Mouse (Mus musculus): ENCODE results near the gene Lrrc28. TPM values are rescaled to one million over a fixed set of nuclear protein-coding genes. Genes with fewer than 3 reads are reported as not detected.

Lrrc28 gene
- polyA plus RNA-seq, 1 experiment from 2014 or later: 13.2 TPM

DNA sequence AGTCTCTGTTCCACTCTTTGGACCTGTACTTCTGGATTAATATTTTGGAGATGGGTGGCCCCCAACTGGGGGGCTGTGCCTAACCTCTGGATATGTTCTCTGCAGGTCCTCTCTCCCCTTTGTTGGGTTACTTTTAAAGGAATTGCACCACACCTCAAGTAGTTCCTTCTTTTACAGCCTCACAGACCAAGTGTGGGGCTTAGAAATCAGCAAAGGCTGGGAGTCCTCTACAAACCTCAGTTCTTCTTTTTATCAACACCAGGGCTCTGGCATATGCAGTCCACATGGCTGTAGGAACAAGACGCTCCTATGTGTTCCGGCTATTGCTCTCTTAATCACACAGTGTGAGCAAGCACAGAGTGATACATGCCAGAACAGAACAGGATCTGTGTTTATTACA, 93.8 kb downstream of the Lrrc28 start:
- Histone ChIP-seq H3K9me3 (ENCODE audit: control insufficient read depth, low read depth, low read length) (no peaks in the 10 kb centered on the region), H3K27ac (ENCODE audit: low read length) (no peak overlapping the region), H3K4me1 (ENCODE audit: control insufficient read depth, insufficient read depth, low read length) (no peaks in the 10 kb centered on the region), H3K4me2 (replicated peaks; ENCODE audit: low read depth, low read length) (no peak overlapping the region), H3K27me3 (ENCODE audit: control insufficient read depth, insufficient read depth, low read length) (no peaks in the 10 kb centered on the region), H3K9ac (replicated peaks; ENCODE audit: low read depth, low read length) (no peak overlapping the region), H3K4me3 (ENCODE audit: low read depth, low read length) (no peak overlapping the region), H3K36me3 (ENCODE audit: control insufficient read depth, insufficient read depth, low read length) (no peaks in the 10 kb centered on the region)
- 81% methylated on average over 2 of the region's 2 CpGs for WGBS
- no peak for ATAC-seq (ENCODE audit: insufficient number of reproducible peaks, insufficient read depth, low FRiP score, low read depth)

- no peaks in the 10 kb centered on the region for H3K36me3 ChIP-seq (ENCODE audit: control insufficient read depth, insufficient read depth, low read length)
- H3K27me3 ChIP-seq (ENCODE audit: control insufficient read depth, insufficient read depth, low read length): no peaks in the 10 kb centered on the region
- ATAC-seq (ENCODE audit: insufficient number of reproducible peaks, insufficient read depth, low FRiP score, low read depth): peak; percentile 79; the same call in 1 of the 2 replicates
- no peaks in the 10 kb centered on the region for H3K4me1 ChIP-seq (ENCODE audit: control insufficient read depth, insufficient read depth, low read length)
- H3K4me2 ChIP-seq (replicated peaks; ENCODE audit: low read depth, low read length): no peak overlapping the region
- H3K4me3 ChIP-seq (ENCODE audit: low read depth, low read length): no peak overlapping the region
- H3K9me3 ChIP-seq (ENCODE audit: control insufficient read depth, low read depth, low read length): no peaks in the 10 kb centered on the region
- no peak overlapping the region for H3K27ac ChIP-seq (ENCODE audit: low read length)
- WGBS: 17% methylated on average over 6 of the region's 6 CpGs
- no peak overlapping the region for H3K9ac ChIP-seq (replicated peaks; ENCODE audit: low read depth, low read length)
These were observed 96.0 kb downstream of the Lrrc28 start for GRCm38 (mm10) chr7:67549073-67549561.

DNA sequence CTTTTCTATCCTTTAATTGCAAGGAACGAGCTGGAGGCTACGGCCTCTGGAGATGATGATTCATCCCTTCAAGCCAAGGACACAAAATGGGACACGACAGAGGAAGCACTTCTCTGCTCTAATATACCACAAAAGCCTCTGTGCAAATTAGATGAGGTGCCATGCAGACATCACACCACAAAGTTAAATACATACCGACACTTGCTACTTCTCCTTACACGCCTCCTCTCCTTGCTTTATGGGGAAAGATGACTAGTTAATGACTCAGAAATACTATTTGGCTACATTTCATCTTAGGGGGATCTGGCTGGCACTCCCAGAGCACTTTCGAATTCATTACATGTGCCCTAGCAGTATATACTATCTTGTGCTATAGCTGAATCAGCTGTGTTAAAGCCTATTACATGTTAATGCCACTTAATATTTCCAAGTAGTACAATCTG, 96.4 kb downstream of the Lrrc28 start:
- no peak overlapping the region for H3K27ac ChIP-seq (ENCODE audit: low read length)
- ATAC-seq (ENCODE audit: insufficient number of reproducible peaks, insufficient read depth, low FRiP score, low read depth): no peak
- H3K36me3 ChIP-seq (ENCODE audit: control insufficient read depth, insufficient read depth, low read length): no peaks in the 10 kb centered on the region
- H3K9me3 ChIP-seq (ENCODE audit: control insufficient read depth, low read depth, low read length): no peaks in the 10 kb centered on the region
- H3K4me2 ChIP-seq (replicated peaks; ENCODE audit: low read depth, low read length): no peak overlapping the region
- no peak overlapping the region for H3K9ac ChIP-seq (replicated peaks; ENCODE audit: low read depth, low read length)
- H3K4me3 ChIP-seq (ENCODE audit: low read depth, low read length): no peak overlapping the region
- H3K4me1 ChIP-seq (ENCODE audit: control insufficient read depth, insufficient read depth, low read length): no peaks in the 10 kb centered on the region
- WGBS: 87% methylated on average over 6 of the region's 6 CpGs
- H3K27me3 ChIP-seq (ENCODE audit: control insufficient read depth, insufficient read depth, low read length): no peaks in the 10 kb centered on the region

DNA sequence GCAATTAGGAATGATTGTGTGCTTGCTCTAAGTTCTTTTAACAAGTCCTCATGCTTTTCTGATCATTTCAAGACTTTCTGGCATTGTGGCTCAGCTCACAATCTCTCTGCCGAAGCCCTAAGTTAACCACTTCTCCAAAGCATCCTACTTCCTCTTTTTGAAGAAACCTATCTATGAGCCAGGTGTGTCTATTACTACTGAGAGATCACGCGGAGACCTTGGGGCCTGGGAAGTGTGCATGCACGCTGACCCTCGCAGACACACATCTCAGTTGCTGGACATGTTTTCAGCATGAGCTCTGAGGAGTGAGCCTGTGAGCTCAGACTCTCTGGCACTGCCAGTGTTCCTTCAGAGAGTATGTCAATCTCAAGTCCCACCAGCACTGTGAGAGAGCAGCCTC, 98.8 kb downstream of the Lrrc28 start:
- no peak overlapping the region for H3K27ac ChIP-seq (ENCODE audit: low read length)
- WGBS: 88% methylated on average over 5 of the region's 5 CpGs
- no peak overlapping the region for H3K4me3 ChIP-seq (ENCODE audit: low read depth, low read length)
- no peaks in the 10 kb centered on the region for H3K36me3 ChIP-seq (ENCODE audit: control insufficient read depth, insufficient read depth, low read length)
- H3K9ac ChIP-seq (replicated peaks; ENCODE audit: low read depth, low read length): no peak overlapping the region
- no peaks in the 10 kb centered on the region for H3K27me3 ChIP-seq (ENCODE audit: control insufficient read depth, insufficient read depth, low read length)
- ATAC-seq (ENCODE audit: insufficient number of reproducible peaks, insufficient read depth, low FRiP score, low read depth): no peak
- H3K9me3 ChIP-seq (ENCODE audit: control insufficient read depth, low read depth, low read length): no peaks in the 10 kb centered on the region
- H3K4me2 ChIP-seq (replicated peaks; ENCODE audit: low read depth, low read length): no peak overlapping the region
- no peaks in the 10 kb centered on the region for H3K4me1 ChIP-seq (ENCODE audit: control insufficient read depth, insufficient read depth, low read length)

DNA sequence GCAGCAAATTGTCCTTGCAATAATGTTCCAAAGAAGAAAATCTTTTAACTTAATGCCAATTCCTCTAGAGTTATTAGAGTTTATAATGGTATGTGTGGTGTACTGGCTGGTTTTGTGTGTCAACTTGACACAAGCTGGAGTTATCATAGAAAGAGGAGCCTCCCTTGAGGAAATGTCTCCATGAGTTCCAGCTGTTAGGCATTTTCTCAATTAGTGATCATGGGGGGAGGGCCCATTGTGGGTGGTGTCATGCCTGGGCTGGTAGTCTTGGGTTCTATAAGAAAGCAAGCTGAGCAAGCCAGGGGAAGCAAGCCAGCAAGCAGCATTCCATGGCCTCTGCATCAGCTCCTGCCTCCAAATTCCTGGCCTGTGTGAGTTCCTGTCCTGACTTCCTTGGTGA, 100.5 kb downstream of the Lrrc28 start:
- Histone ChIP-seq H3K4me3 (ENCODE audit: low read depth, low read length) (no peak overlapping the region), H3K9ac (replicated peaks; ENCODE audit: low read depth, low read length) (no peak overlapping the region), H3K27ac (ENCODE audit: low read length) (no peak overlapping the region), H3K36me3 (ENCODE audit: control insufficient read depth, insufficient read depth, low read length) (no peaks in the 10 kb centered on the region), H3K27me3 (ENCODE audit: control insufficient read depth, insufficient read depth, low read length) (no peaks in the 10 kb centered on the region), H3K9me3 (ENCODE audit: control insufficient read depth, low read depth, low read length) (no peaks in the 10 kb centered on the region), H3K4me2 (replicated peaks; ENCODE audit: low read depth, low read length) (no peak overlapping the region), H3K4me1 (ENCODE audit: control insufficient read depth, insufficient read depth, low read length) (no peaks in the 10 kb centered on the region)
- no peak for ATAC-seq (ENCODE audit: insufficient number of reproducible peaks, insufficient read depth, low FRiP score, low read depth)

GRCm38 (mm10) chr7:67543641-67544040, 101.4 kb downstream of the Lrrc28 start:
- Histone ChIP-seq H3K27ac (ENCODE audit: low read length) (no peak overlapping the region), H3K4me1 (ENCODE audit: control insufficient read depth, insufficient read depth, low read length) (no peaks in the 10 kb centered on the region), H3K9me3 (ENCODE audit: control insufficient read depth, low read depth, low read length) (no peaks in the 10 kb centered on the region), H3K4me2 (replicated peaks; ENCODE audit: low read depth, low read length) (no peak overlapping the region), H3K4me3 (ENCODE audit: low read depth, low read length) (no peak overlapping the region), H3K27me3 (ENCODE audit: control insufficient read depth, insufficient read depth, low read length) (no peaks in the 10 kb centered on the region), H3K36me3 (ENCODE audit: control insufficient read depth, insufficient read depth, low read length) (no peaks in the 10 kb centered on the region), H3K9ac (replicated peaks; ENCODE audit: low read depth, low read length) (no peak overlapping the region)
- no peak for ATAC-seq (ENCODE audit: insufficient number of reproducible peaks, insufficient read depth, low FRiP score, low read depth)
- 80% methylated on average over 6 of the region's 6 CpGs for WGBS

- H3K4me2 ChIP-seq (replicated peaks; ENCODE audit: low read depth, low read length): no peak overlapping the region
- no peak overlapping the region for H3K9ac ChIP-seq (replicated peaks; ENCODE audit: low read depth, low read length)
- no peaks in the 10 kb centered on the region for H3K27me3 ChIP-seq (ENCODE audit: control insufficient read depth, insufficient read depth, low read length)
- no peaks in the 10 kb centered on the region for H3K9me3 ChIP-seq (ENCODE audit: control insufficient read depth, low read depth, low read length)
- no peaks in the 10 kb centered on the region for H3K4me1 ChIP-seq (ENCODE audit: control insufficient read depth, insufficient read depth, low read length)
- no peak overlapping the region for H3K27ac ChIP-seq (ENCODE audit: low read length)
- ATAC-seq (ENCODE audit: insufficient number of reproducible peaks, insufficient read depth, low FRiP score, low read depth): no peak
- 91% methylated on average over 11 of the region's 11 CpGs for WGBS
- H3K36me3 ChIP-seq (ENCODE audit: control insufficient read depth, insufficient read depth, low read length): no peaks in the 10 kb centered on the region
- H3K4me3 ChIP-seq (ENCODE audit: low read depth, low read length): no peak overlapping the region
These were observed 108.3 kb downstream of the Lrrc28 start for GRCm38 (mm10) chr7:67536588-67537372.

DNA sequence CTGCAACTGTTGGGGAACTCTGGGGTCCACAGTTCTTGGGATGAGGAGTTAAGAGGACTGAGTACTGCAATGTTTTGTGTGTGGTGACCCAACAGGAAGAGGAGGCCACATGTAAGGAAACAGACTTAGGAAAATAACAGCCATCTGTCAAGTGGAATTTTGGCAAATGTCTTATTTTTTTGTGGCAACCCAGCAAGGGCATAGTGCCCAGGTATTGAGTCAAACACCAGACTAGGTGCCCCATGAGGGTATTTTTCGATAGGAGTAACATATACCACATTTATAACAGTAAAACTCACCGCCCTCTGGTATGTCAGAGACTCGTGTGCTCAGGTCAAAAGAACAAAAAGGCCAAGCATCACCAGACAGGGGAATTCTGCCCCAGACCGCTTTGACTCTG, 109.1 kb downstream of the Lrrc28 start:
- H3K27me3 ChIP-seq (ENCODE audit: control insufficient read depth, insufficient read depth, low read length): no peaks in the 10 kb centered on the region
- H3K9me3 ChIP-seq (ENCODE audit: control insufficient read depth, low read depth, low read length): no peaks in the 10 kb centered on the region
- 74% methylated on average over 4 of the region's 4 CpGs for WGBS
- H3K36me3 ChIP-seq (ENCODE audit: control insufficient read depth, insufficient read depth, low read length): no peaks in the 10 kb centered on the region
- H3K9ac ChIP-seq (replicated peaks; ENCODE audit: low read depth, low read length): no peak overlapping the region
- ATAC-seq (ENCODE audit: insufficient number of reproducible peaks, insufficient read depth, low FRiP score, low read depth): no peak
- no peak overlapping the region for H3K27ac ChIP-seq (ENCODE audit: low read length)
- no peak overlapping the region for H3K4me2 ChIP-seq (replicated peaks; ENCODE audit: low read depth, low read length)
- no peak overlapping the region for H3K4me3 ChIP-seq (ENCODE audit: low read depth, low read length)
- 0 out of 2 replicates have a peak, but pooled peaks cover 2% of the 10 kb centered on the region for H3K4me1 ChIP-seq (ENCODE audit: control insufficient read depth, insufficient read depth, low read length)

GRCm38 (mm10) chr7:67530981-67531380, 114.1 kb downstream of the Lrrc28 start:
- Histone ChIP-seq H3K4me3 (ENCODE audit: low read depth, low read length) (no peak overlapping the region), H3K4me2 (replicated peaks; ENCODE audit: low read depth, low read length) (no peak overlapping the region), H3K36me3 (ENCODE audit: control insufficient read depth, insufficient read depth, low read length) (no peaks in the 10 kb centered on the region), H3K9ac (replicated peaks; ENCODE audit: low read depth, low read length) (no peak overlapping the region), H3K27ac (ENCODE audit: low read length) (no peak overlapping the region), H3K9me3 (ENCODE audit: control insufficient read depth, low read depth, low read length) (no peaks in the 10 kb centered on the region), H3K27me3 (ENCODE audit: control insufficient read depth, insufficient read depth, low read length) (no peaks in the 10 kb centered on the region), H3K4me1 (ENCODE audit: control insufficient read depth, insufficient read depth, low read length) (peaks cover 10% of the 10 kb centered on the region)
- no peak; the same call in 1 of the 2 replicates for ATAC-seq (ENCODE audit: insufficient number of reproducible peaks, insufficient read depth, low FRiP score, low read depth)
- WGBS: 36% methylated on average over 2 of the region's 2 CpGs
